Mouse (Mus musculus): ENCODE measurements at regions not wholly inside any gene's neighbourhood (a gene's known extent, or its start where the extent isn't known, plus 50 kb on each side); places are given as distances from the start of the nearest gene placed in this dataset.

GRCm38 (mm10) chr3:104293869-104294268 is 73.7 kb upstream of the Magi3 start:
- WGBS: 54% methylated on average over 3 of the region's 3 CpGs
- no peak overlapping the region for H3K4me3 ChIP-seq (replicated peaks)
- no peak for ATAC-seq (ENCODE audit: insufficient read depth, low FRiP score, low read depth)

DNA sequence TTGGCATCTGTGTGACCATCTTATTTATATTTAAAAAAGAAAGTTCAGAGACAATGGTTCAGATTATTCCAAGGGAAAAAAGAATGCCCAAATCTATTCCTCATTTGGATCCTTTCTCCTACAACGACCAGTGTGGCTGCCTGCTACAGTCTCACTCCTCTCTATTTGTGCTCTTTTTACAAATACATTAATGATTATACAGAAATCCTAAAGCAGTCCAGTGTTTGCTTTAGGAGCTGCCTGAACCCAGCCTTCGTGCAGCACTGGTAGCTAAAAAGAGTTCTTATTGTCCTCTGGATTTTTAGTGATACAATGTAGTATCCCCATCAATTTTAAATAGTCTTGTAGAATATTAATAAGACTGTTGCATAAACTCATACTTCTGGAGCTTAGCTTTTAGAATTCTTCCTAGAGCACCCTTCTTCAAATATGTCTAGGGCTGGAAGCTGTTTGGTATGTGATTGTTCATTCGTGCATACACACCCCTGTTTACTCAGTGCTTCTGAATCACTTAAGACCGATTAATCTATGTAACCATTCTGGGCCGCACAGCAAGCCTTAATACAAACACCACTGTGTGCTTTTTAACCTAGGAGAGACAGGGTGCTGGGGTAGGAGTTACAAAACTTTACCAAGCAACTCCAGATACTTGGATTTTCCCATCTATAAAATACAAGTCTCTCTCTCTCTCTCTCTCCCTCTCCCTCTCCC is 69.0 kb upstream of the Magi3 start:
- Histone ChIP-seq H3K4me2 (peak overlapping the region; percentile 12; the same call in 1 of the 2 replicates), H3K9ac (no peak overlapping the region), H3K4me3 (replicated peaks) (no peak overlapping the region), H3K36me3 (no peaks in the 10 kb centered on the region), H3K9me3 (no peaks in the 10 kb centered on the region), H3K4me1 (peaks cover 8% of the 10 kb centered on the region), H3K27me3 (replicated peaks) (no peaks in the 10 kb centered on the region), H3K27ac (peak overlapping the region; percentile 82)
- WGBS: 46% methylated on average over 5 of the region's 5 CpGs
- peak; percentile 91 for ATAC-seq (ENCODE audit: insufficient read depth, low FRiP score, low read depth)

More at GRCm38 (mm10) chr3:104293869-104294268, 73.7 kb upstream of the Magi3 start:
- Histone ChIP-seq H3K36me3 (no peaks in the 10 kb centered on the region), H3K27ac (no peak overlapping the region), H3K9me3 (no peaks in the 10 kb centered on the region), H3K9ac (no peak overlapping the region), H3K4me1 (0 out of 2 replicates have a peak, but pooled peaks cover 6% of the 10 kb centered on the region), H3K27me3 (replicated peaks) (no peaks in the 10 kb centered on the region), H3K4me2 (no peak overlapping the region)

- Histone ChIP-seq H3K36me3 (no peaks in the 10 kb centered on the region), H3K9me3 (no peaks in the 10 kb centered on the region), H3K4me1 (peaks cover 8% of the 10 kb centered on the region), H3K27ac (peak overlapping the region; percentile 82), H3K4me3 (replicated peaks) (no peak overlapping the region), H3K27me3 (replicated peaks) (no peaks in the 10 kb centered on the region), H3K9ac (no peak overlapping the region), H3K4me2 (peak overlapping the region; percentile 12; the same call in 1 of the 2 replicates)
- ATAC-seq (ENCODE audit: insufficient read depth, low FRiP score, low read depth): no peak
Measured at GRCm38 (mm10) chr3:104287900-104288299, 67.7 kb upstream of the Magi3 start.

DNA sequence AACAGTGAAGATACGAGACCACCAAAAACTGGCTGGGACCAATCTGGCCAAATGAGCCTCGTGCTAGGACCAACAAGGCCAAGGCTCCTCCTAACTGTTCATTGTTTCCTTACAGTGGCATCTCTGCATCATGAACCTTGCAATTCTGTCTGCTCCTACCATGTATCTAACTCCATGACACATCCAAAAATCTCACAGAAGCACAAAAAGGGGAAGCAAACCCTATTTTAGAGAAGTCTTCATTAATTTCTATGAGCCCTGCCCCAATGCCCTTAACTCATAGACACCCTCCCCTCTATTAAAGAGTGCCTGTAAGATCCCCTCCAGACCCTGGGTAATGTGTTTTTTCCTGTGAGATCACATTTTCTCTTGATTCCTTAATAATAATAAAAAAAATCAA is 64.8 kb upstream of the Magi3 start:
- H3K36me3 ChIP-seq: no peaks in the 10 kb centered on the region
- no peak overlapping the region for H3K4me3 ChIP-seq (replicated peaks)
- H3K9me3 ChIP-seq: no peaks in the 10 kb centered on the region
- 86% methylated on average over 2 of the region's 2 CpGs for WGBS
- H3K4me2 ChIP-seq: no peak overlapping the region
- no peak for ATAC-seq (ENCODE audit: insufficient read depth, low FRiP score, low read depth)
- no peak overlapping the region for H3K9ac ChIP-seq
- H3K4me1 ChIP-seq: peaks cover 6% of the 10 kb centered on the region
- H3K27me3 ChIP-seq (replicated peaks): no peaks in the 10 kb centered on the region
- H3K27ac ChIP-seq: no peak overlapping the region

- ATAC-seq (ENCODE audit: insufficient read depth, low FRiP score, low read depth): no peak
- Histone ChIP-seq H3K4me3 (replicated peaks) (no peak overlapping the region), H3K4me2 (no peak overlapping the region), H3K27me3 (replicated peaks) (no peaks in the 10 kb centered on the region), H3K27ac (no peak overlapping the region), H3K9me3 (no peaks in the 10 kb centered on the region), H3K4me1 (peaks cover 5% of the 10 kb centered on the region), H3K9ac (no peak overlapping the region), H3K36me3 (no peaks in the 10 kb centered on the region)
- 59% methylated on average over 5 of the region's 5 CpGs for WGBS
Measured at GRCm38 (mm10) chr3:104283855-104284254, 63.7 kb upstream of the Magi3 start.

DNA sequence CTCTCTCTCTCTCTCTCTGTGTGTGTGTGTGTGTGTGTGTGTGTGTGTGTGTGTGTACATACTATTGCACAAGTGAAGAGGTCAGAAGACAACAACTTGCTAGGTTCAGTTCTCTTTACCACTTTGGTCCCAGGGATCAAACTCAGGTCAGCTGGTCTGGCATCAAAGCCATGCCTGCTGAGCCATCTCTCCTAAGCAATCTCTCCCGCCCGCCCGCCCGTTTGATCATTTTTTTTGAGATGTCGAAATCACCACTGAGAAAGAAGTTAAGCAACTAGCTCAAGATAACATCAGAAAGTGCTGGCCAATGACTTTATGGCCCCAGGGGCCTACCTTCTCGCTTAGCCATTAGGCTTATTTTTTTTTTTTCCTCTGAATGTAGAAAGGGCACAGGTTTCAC is 59.3 kb upstream of the Magi3 start:
- Histone ChIP-seq H3K36me3 (no peaks in the 10 kb centered on the region), H3K27ac (no peak overlapping the region), H3K4me1 (no peaks in the 10 kb centered on the region), H3K4me3 (replicated peaks) (no peak overlapping the region), H3K9ac (no peak overlapping the region), H3K9me3 (no peaks in the 10 kb centered on the region), H3K4me2 (no peak overlapping the region), H3K27me3 (replicated peaks) (no peaks in the 10 kb centered on the region)
- ATAC-seq (ENCODE audit: insufficient read depth, low FRiP score, low read depth): no peak
- 39% methylated on average over 6 of the region's 6 CpGs for WGBS

- ATAC-seq (ENCODE audit: insufficient read depth, low FRiP score, low read depth): no peak
- whole genome bisulfite sequencing: 19% methylated on average over 1 of the region's 1 CpGs
- no peak overlapping the region for H3K27ac ChIP-seq
Measured at GRCm38 (mm10) chr3:104274718-104275302, 54.6 kb upstream of the Magi3 start.

GRCm38 (mm10) chr3:104274084-104274483 is 53.9 kb upstream of the Magi3 start:
- Histone ChIP-seq H3K4me3 (replicated peaks) (no peak overlapping the region), H3K36me3 (no peaks in the 10 kb centered on the region), H3K4me1 (no peaks in the 10 kb centered on the region), H3K9me3 (no peaks in the 10 kb centered on the region), H3K27ac (no peak overlapping the region), H3K4me2 (no peak overlapping the region), H3K27me3 (replicated peaks) (no peaks in the 10 kb centered on the region), H3K9ac (no peak overlapping the region)
- ATAC-seq (ENCODE audit: insufficient read depth, low FRiP score, low read depth): no peak

More at GRCm38 (mm10) chr3:104274718-104275302, 54.6 kb upstream of the Magi3 start:
- Histone ChIP-seq H3K4me3 (replicated peaks) (no peak overlapping the region), H3K9ac (no peak overlapping the region), H3K4me2 (no peak overlapping the region), H3K36me3 (no peaks in the 10 kb centered on the region), H3K9me3 (no peaks in the 10 kb centered on the region), H3K27me3 (replicated peaks) (no peaks in the 10 kb centered on the region), H3K4me1 (no peaks in the 10 kb centered on the region)

Measured in stomach, embryonic 15.5 days (tissue).